In genomic region chr6:52609626-52610352, GRCm38 (mm10) we compare ENCODE assay signal across 13 mouse cellular contexts. TPM values are rescaled to one million over a fixed set of nuclear protein-coding genes. Genes with fewer than 3 reads are reported as not detected.
DNase-seq lines count a peak whose midpoint lies in the region; ATAC-seq and TF ChIP-seq lines count a peak whose summit lies in the region.
"Had no signal": no experiment of that assay in that cellular context is flagged by ENCODE, and none has a peak within 500 bp of the region (broad histone marks: within the 10 kb centered on the region; RNA-seq: fewer than 3 reads in every experiment).

No protein-coding gene starts in this region.

- H3K9me3 ChIP-seq in embryonic facial prominence, embryonic 13.5 days, result no peaks in the 10 kb centered on the region
- no peaks in the 10 kb centered on the region for H3K9me3 ChIP-seq in kidney, embryonic 14.5 days (ENCODE audit: control insufficient read depth, low read length)

- no peaks in the 10 kb centered on the region for H3K27me3 ChIP-seq in heart, adult 2 months (ENCODE audit: control insufficient read depth, insufficient read depth, low read length)
- no peaks in the 10 kb centered on the region for H3K27me3 ChIP-seq in embryonic facial prominence, embryonic 13.5 days
- no peaks in the 10 kb centered on the region for H3K27me3 ChIP-seq in kidney, embryonic 14.5 days (ENCODE audit: control insufficient read depth, insufficient read depth, low read length)

- no peak for TF ChIP-seq EP300 in heart, adult 2 months (IDR thresholded peaks at IDR 0.05; ENCODE audit: insufficient read depth, low read depth, low read length)

- no peak for TF ChIP-seq CTCF in heart, adult 2 months (IDR thresholded peaks at IDR 0.05)

- H3K4me2 ChIP-seq in embryonic facial prominence, embryonic 13.5 days, result no peak overlapping the region
- H3K4me2 ChIP-seq in kidney, embryonic 14.5 days (replicated peaks; ENCODE audit: low read depth, low read length), result no peak overlapping the region

- 40% methylated on average over 6 of the region's 6 CpGs for WGBS in heart, adult 2 months
- WGBS in embryonic facial prominence, embryonic 13.5 days, result 76% methylated on average over 6 of the region's 6 CpGs
- 52% methylated on average over 6 of the region's 6 CpGs for WGBS in kidney, embryonic 14.5 days

- no peaks in the 10 kb centered on the region; the same call in 1 of the 2 replicates for H3K36me3 ChIP-seq in heart, adult 2 months (ENCODE audit: control insufficient read depth, insufficient read depth, low read length)
- peaks cover 3% of the 10 kb centered on the region; the same call in 1 of the 2 replicates for H3K36me3 ChIP-seq in embryonic facial prominence, embryonic 13.5 days
- H3K36me3 ChIP-seq in kidney, embryonic 14.5 days (ENCODE audit: control insufficient read depth, insufficient read depth, low read length), result no peaks in the 10 kb centered on the region; the same call in 1 of the 2 replicates

- peak; percentile 13 for DNase-seq in heart, adult 8-10 months (ENCODE audit: low spot score)
- no peak for DNase-seq in heart, adult 2 months
- peak; percentile 55 for DNase-seq in lung, postnatal 10 days
- no peak for DNase-seq in left cerebral cortex, adult 11 months (ENCODE audit: low spot score)
- DNase-seq: layer of hippocampus, adult 9-11 months; right cerebral cortex, postnatal 14 days; thymus, adult 18-20 months had no signal

- intact Hi-C loops in heart, adult 2 months (cut with DNase I), result no loop called here

- no peak overlapping the region for H3K27ac ChIP-seq in heart, adult 2 months
- peak overlapping the region; percentile 57; the same call in 1 of the 2 replicates for H3K27ac ChIP-seq in embryonic facial prominence, embryonic 13.5 days
- H3K27ac ChIP-seq in kidney, embryonic 14.5 days (ENCODE audit: low read depth, low read length), result peak overlapping the region; percentile 65; the same call in 1 of the 2 replicates
- H3K27ac ChIP-seq: liver, embryonic 14.5 days had no signal

- ATAC-seq in embryonic facial prominence, embryonic 13.5 days (ENCODE audit: insufficient number of reproducible peaks, insufficient read depth, low FRiP score, low TSS enrichment, low read depth), result no peak
- ATAC-seq in kidney, embryonic 14.5 days (ENCODE audit: low FRiP score, low TSS enrichment), result no peak
- no peak for ATAC-seq in megakaryocyte-erythroid progenitor cell, adult 5-6 weeks (replicated peaks; ENCODE audit: low FRiP score, low TSS enrichment, poor library complexity, severe bottlenecking)
- no peak for ATAC-seq in granulocyte monocyte progenitor cell, adult 5-6 weeks (replicated peaks; ENCODE audit: poor library complexity, severe bottlenecking)
- ATAC-seq: CD4-positive, CD25-positive, alpha-beta regulatory T cell, adult 4 months had no signal

- H3K4me1 ChIP-seq in heart, adult 2 months (ENCODE audit: control insufficient read depth, insufficient read depth, low read length), result peaks cover 2% of the 10 kb centered on the region
- no peaks in the 10 kb centered on the region for H3K4me1 ChIP-seq in embryonic facial prominence, embryonic 13.5 days
- peaks cover 6% of the 10 kb centered on the region; the same call in 1 of the 2 replicates for H3K4me1 ChIP-seq in kidney, embryonic 14.5 days (ENCODE audit: control insufficient read depth, insufficient read depth, low read length)

- no peaks in the 10 kb centered on the region for H3K79me2 ChIP-seq in heart, adult 2 months (replicated peaks; ENCODE audit: control insufficient read depth, insufficient read depth, low read length)

- H3K4me3 ChIP-seq in heart, adult 2 months, result no peak overlapping the region
- H3K4me3 ChIP-seq in embryonic facial prominence, embryonic 13.5 days, result no peak overlapping the region
- no peak overlapping the region for H3K4me3 ChIP-seq in kidney, embryonic 14.5 days (ENCODE audit: low read length)

- no peak overlapping the region for H3K9ac ChIP-seq in heart, adult 2 months (ENCODE audit: low read depth, low read length)
- no peak overlapping the region for H3K9ac ChIP-seq in embryonic facial prominence, embryonic 13.5 days
- H3K9ac ChIP-seq in kidney, embryonic 14.5 days (ENCODE audit: low read depth, low read length), result no peak overlapping the region
- H3K9ac ChIP-seq: liver, embryonic 14.5 days had no signal

- TF ChIP-seq POLR2A in heart, adult 2 months (IDR thresholded peaks at IDR 0.05; ENCODE audit: insufficient read depth, low read depth, low read length), result no peak

RNA-seq across cellular contexts. Expression of gene Hibadh, which starts 30.4 kb away (rescaled TPM):
- total RNA-seq in heart, adult 8-10 months (2022), result 100 to 1,000 TPM; 253 to 275 (median 269) TPM
- 100 to 1,000 TPM; 218 to 263 TPM for total RNA-seq in heart, adult 2 months (2021)
- polyA plus RNA-seq in heart, adult 2 months (2012; rRNA removed), result 170 and 260 TPM in 2 replicates
- 80.4 and 90.3 TPM in 2 replicates for polyA plus RNA-seq in embryonic facial prominence, embryonic 13.5 days (2015; fragmentation: Nextera tagmentation; extraction: Ambion mirVana)
- polyA plus RNA-seq in kidney, embryonic 14.5 days (2014; fragmentation: Nextera tagmentation; extraction: Ambion mirVana), result 69.5 and 95.1 TPM in 2 replicates
- total RNA-seq in megakaryocyte-erythroid progenitor cell, adult 5-6 weeks (2014; fragmentation: Nextera tagmentation), result 50.1 and 72.1 TPM in 2 replicates
- total RNA-seq in megakaryocyte-erythroid progenitor cell, adult 5-6 weeks (2017), result 54.8 and 58.5 TPM in 2 replicates
- total RNA-seq in granulocyte monocyte progenitor cell, adult 5-6 weeks (2014; fragmentation: Nextera tagmentation), result 70.8 and 77.4 TPM in 2 replicates
- 54.5 and 56.2 TPM in 2 replicates for total RNA-seq in granulocyte monocyte progenitor cell, adult 5-6 weeks (2017)

Comparison
In these comparisons a context has a peak if more than half of its experiments do, and no peak if none do; other contexts are left out.
1. DNase-seq: peak in heart, adult 8-10 months (single experiment) and lung, postnatal 10 days (single experiment); none in heart, adult 2 months (0 of 2) and left cerebral cortex, adult 11 months (single experiment).